Mouse (Mus musculus) cortical plate, adult 2 months (tissue): Measurements from ENCODE around the gene Hck.

Experiments
- CTCF ChIP-seq: fragments of 200-500 bp; IDR thresholded peaks from 2 replicates; pipeline ENCODE4 v1.5.1; 2011; ENCODE audit warnings: mild to moderate bottlenecking, control low read depth, low read length; ENCODE audit not compliant: insufficient read depth; ENCODE audit errors: extremely low read depth
- POLR2A ChIP-seq: fragments of 200-500 bp; IDR thresholded peaks from 2 replicates; pipeline ENCODE4 v1.6.1; 2011; ENCODE audit warnings: mild to moderate bottlenecking, low read length, control low read depth; ENCODE audit not compliant: insufficient read depth; ENCODE audit errors: extremely low read depth

GRCm38 (mm10) chr2:153063394-153063793 is 44.9 kb upstream of the Hck start:
- no peak for TF ChIP-seq CTCF
- TF ChIP-seq POLR2A: no peak
